Mouse (Mus musculus): ENCODE results near the gene Zmynd12. TPM values are rescaled to one million over a fixed set of nuclear protein-coding genes. Genes with fewer than 3 reads are reported as not detected.

The Zmynd12 gene
- total RNA-seq, 2 experiments from 2014 or later: not detected

DNA sequence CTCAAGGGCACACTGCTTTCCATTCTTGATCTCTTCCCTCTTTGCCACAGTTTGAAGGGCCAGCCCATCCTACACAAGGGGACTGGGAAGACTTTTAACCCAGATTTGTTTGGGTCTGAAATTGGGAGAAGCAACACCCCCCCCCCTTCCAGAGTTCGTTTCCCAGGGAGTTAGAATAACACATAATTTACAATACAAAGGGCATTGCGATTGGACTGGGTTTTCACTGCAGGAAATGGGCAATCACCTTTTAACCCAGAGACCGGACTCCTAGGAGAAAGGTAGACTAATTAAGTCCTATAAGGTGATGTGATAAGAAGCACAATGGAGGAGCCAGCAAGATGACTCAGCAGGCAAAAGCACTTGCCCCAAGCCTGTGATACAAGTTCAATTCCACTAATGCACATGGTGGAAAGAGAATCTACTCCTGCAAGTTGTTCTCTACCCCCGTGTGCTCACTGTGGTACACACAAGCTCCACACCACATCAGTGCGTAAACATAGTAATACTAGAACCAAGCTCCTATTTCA is 75.8 kb downstream of the Zmynd12 start:
- no peak for ATAC-seq (ENCODE audit: poor library complexity, severe bottlenecking)

DNA sequence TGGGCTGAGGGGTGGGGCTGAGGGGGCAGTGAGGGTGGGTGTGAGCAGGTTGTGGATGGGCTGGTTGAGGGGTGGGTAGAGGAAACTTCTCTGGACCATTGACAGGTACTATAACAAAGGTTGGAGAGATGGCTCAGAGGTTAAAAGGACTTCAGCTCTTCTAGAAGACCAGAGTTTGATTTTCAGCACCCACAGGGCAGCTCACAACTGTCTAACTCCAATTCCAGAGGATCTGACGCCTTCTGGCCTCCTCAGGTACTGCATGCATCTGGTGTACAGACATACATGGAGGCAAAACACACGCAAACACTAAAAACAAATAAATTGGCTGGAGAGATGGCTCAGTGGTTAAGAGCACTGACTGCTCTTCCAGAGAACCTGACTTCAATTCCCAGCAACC is 89.0 kb downstream of the Zmynd12 start:
- ATAC-seq (ENCODE audit: poor library complexity, severe bottlenecking): no peak

DNA sequence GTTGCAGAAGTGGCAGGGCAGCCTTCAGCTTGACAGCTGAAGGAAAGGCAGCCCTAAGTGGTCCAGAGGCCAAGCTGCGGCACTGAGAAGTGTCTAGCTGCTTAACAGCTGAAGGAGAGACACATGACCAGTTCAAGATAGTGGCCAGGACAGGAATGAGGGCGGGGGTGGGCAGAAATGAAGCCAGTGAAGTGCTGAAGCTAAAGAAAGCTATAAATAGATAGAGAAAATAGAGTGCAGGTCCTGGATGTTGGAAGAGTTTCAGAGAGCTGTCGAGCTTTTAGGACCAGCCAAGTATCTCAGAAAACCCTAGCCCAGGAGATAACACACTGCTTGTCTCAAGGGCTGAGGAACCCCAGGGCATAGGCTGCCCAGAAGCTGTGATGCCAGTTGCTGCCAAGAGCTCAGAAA is 90.1 kb downstream of the Zmynd12 start:
- no peak for ATAC-seq (ENCODE audit: poor library complexity, severe bottlenecking)

Other genes with a start within 250 kb of the Zmynd12 start
- 7.0 and 10.2 TPM in 2 replicates for gene Zfp691, start 248.6 kb upstream of the Zmynd12 start, total RNA-seq (2015)
- 1.9 and 4.5 TPM in 2 replicates for gene Zfp691, start 248.6 kb upstream of the Zmynd12 start, total RNA-seq (2017)
- gene Ermap, start 232.8 kb upstream of the Zmynd12 start, total RNA-seq (2015): 4.4 and 10.0 TPM in 2 replicates
- gene Ermap, start 232.8 kb upstream of the Zmynd12 start, total RNA-seq (2017): 3.7 and 8.2 TPM in 2 replicates
- gene Svbp, start 227.5 kb upstream of the Zmynd12 start, total RNA-seq (2015): 20.6 and 28.6 TPM in 2 replicates
- 19.7 and 42.9 TPM in 2 replicates for gene Svbp, start 227.5 kb upstream of the Zmynd12 start, total RNA-seq (2017)
- gene Tmem269, start 204.6 kb upstream of the Zmynd12 start, total RNA-seq (2015): not detected in 2 replicates
- gene Tmem269, start 204.6 kb upstream of the Zmynd12 start, total RNA-seq (2017): not detected in 2 replicates
- gene AU022252, start 190.1 kb upstream of the Zmynd12 start, total RNA-seq (2015): 2.1 and 4.5 TPM in 2 replicates
- gene AU022252, start 190.1 kb upstream of the Zmynd12 start, total RNA-seq (2017): 2.9 and 6.6 TPM in 2 replicates
- 0.94 and 1.1 TPM in 2 replicates for gene P3h1, start 189.9 kb upstream of the Zmynd12 start, total RNA-seq (2015)
- gene P3h1, start 189.9 kb upstream of the Zmynd12 start, total RNA-seq (2017): 3.3 and 3.5 TPM in 2 replicates
- not detected in 2 replicates for gene Cldn19, start 167.4 kb upstream of the Zmynd12 start, total RNA-seq (2015)
- not detected in 2 replicates for gene Cldn19, start 167.4 kb upstream of the Zmynd12 start, total RNA-seq (2017)
- 721 and 749 TPM in 2 replicates for gene Ybx1, start 128.2 kb upstream of the Zmynd12 start, total RNA-seq (2015)
- 791 and 811 TPM in 2 replicates for gene Ybx1, start 128.2 kb upstream of the Zmynd12 start, total RNA-seq (2017)
- 84.7 and 92.6 TPM in 2 replicates for gene Ppih, start 102.3 kb upstream of the Zmynd12 start, total RNA-seq (2015)
- gene Ppih, start 102.3 kb upstream of the Zmynd12 start, total RNA-seq (2017): 87.4 and 98.8 TPM in 2 replicates
- 0.07 TPM in 1 of 2 replicates, not detected in the other for gene Ccdc30, start 7.3 kb upstream of the Zmynd12 start, total RNA-seq (2015)
- not detected in 2 replicates for gene Ccdc30, start 7.3 kb upstream of the Zmynd12 start, total RNA-seq (2017)
- 8.0 and 8.6 TPM in 2 replicates for gene Ppcs, start 394 bp upstream of the Zmynd12 start, total RNA-seq (2015)
- 7.2 and 7.6 TPM in 2 replicates for gene Ppcs, start 394 bp upstream of the Zmynd12 start, total RNA-seq (2017)
- gene Rimkla, start 69.8 kb downstream of the Zmynd12 start, total RNA-seq (2015): not detected in 2 replicates
- gene Rimkla, start 69.8 kb downstream of the Zmynd12 start, total RNA-seq (2017): not detected in 2 replicates
- 21.3 and 31.6 TPM in 2 replicates for gene Foxj3, start 114.2 kb downstream of the Zmynd12 start, total RNA-seq (2015)
- 13.4 and 15.4 TPM in 2 replicates for gene Foxj3, start 114.2 kb downstream of the Zmynd12 start, total RNA-seq (2017)
- gene Frg2f1, start 116.7 kb downstream of the Zmynd12 start, total RNA-seq (2015): 0.69 and 1.6 TPM in 2 replicates
- 0.28 and 0.59 TPM in 2 replicates for gene Frg2f1, start 116.7 kb downstream of the Zmynd12 start, total RNA-seq (2017)
- not detected in 2 replicates for gene Guca2a, start 214.9 kb downstream of the Zmynd12 start, total RNA-seq (2015)
- gene Guca2a, start 214.9 kb downstream of the Zmynd12 start, total RNA-seq (2017): not detected in 2 replicates
- not detected in 2 replicates for gene Guca2b, start 236.1 kb downstream of the Zmynd12 start, total RNA-seq (2015)
- gene Guca2b, start 236.1 kb downstream of the Zmynd12 start, total RNA-seq (2017): not detected in 2 replicates

All from megakaryocyte, adult 5-6 weeks (primary cell).